Mouse (Mus musculus): Measurements from ENCODE around the gene Tmem144. TPM values are rescaled to one million over a fixed set of nuclear protein-coding genes. Genes with fewer than 3 reads are reported as not detected.

The Tmem144 gene
- total RNA-seq, 4 experiments from 2014 or later = 17.0 to 25.2 (median 21.8) TPM

- DNase-seq (ENCODE audit: low spot score in 2 of 2) = no peak
Observed at GRCm38 (mm10) chr3:79864824-79865223, 12.3 kb upstream of the Tmem144 start.

GRCm38 (mm10) chr3:79858221-79858620 is 5.6 kb upstream of the Tmem144 start:
- DNase-seq (ENCODE audit: low spot score in 2 of 2) = no peak

- DNase-seq (ENCODE audit: low spot score in 2 of 2) = no peak
Observed at GRCm38 (mm10) chr3:79857780-79858179, 5.2 kb upstream of the Tmem144 start.

- DNase-seq (ENCODE audit: low spot score in 2 of 2) = no peak
Observed at GRCm38 (mm10) chr3:79852108-79852507, 465 bp downstream of the Tmem144 start.

- DNase-seq (ENCODE audit: low spot score in 2 of 2) = no peak
Observed at GRCm38 (mm10) chr3:79850656-79851055, 1.9 kb downstream of the Tmem144 start.

GRCm38 (mm10) chr3:79849621-79850020 is 3.0 kb downstream of the Tmem144 start:
- no peak for DNase-seq (ENCODE audit: low spot score in 2 of 2)

- no peak for DNase-seq (ENCODE audit: low spot score in 2 of 2)
Observed at GRCm38 (mm10) chr3:79848841-79849240, 3.7 kb downstream of the Tmem144 start.

GRCm38 (mm10) chr3:79846633-79847032 is 5.9 kb downstream of the Tmem144 start:
- no peak for DNase-seq (ENCODE audit: low spot score in 2 of 2)

- DNase-seq (ENCODE audit: low spot score in 2 of 2) = no peak
Observed at GRCm38 (mm10) chr3:79843999-79844398, 8.6 kb downstream of the Tmem144 start.

GRCm38 (mm10) chr3:79842616-79843016 is 10.0 kb downstream of the Tmem144 start:
- peak; percentile 65 to 66 for DNase-seq (ENCODE audit: low spot score in 2 of 2)

- no peak for DNase-seq (ENCODE audit: low spot score in 2 of 2)
Observed at GRCm38 (mm10) chr3:79842165-79842564, 10.4 kb downstream of the Tmem144 start.

GRCm38 (mm10) chr3:79841475-79841874 is 11.1 kb downstream of the Tmem144 start:
- DNase-seq (ENCODE audit: low spot score in 2 of 2) = no peak

GRCm38 (mm10) chr3:79838751-79839150 is 13.8 kb downstream of the Tmem144 start:
- no peak for DNase-seq (ENCODE audit: low spot score in 2 of 2)

- no peak for DNase-seq (ENCODE audit: low spot score in 2 of 2)
Observed at GRCm38 (mm10) chr3:79829289-79829688, 23.3 kb downstream of the Tmem144 start.

GRCm38 (mm10) chr3:79825067-79825780 is 27.3 kb downstream of the Tmem144 start:
- DNase-seq (ENCODE audit: low spot score in 2 of 2) = no peak

- no peak for DNase-seq (ENCODE audit: low spot score in 2 of 2)
Observed at GRCm38 (mm10) chr3:79823176-79823575, 29.4 kb downstream of the Tmem144 start.

- DNase-seq (ENCODE audit: low spot score in 2 of 2) = peak; percentile 82 to 83
Observed at GRCm38 (mm10) chr3:79821131-79821530, 31.4 kb downstream of the Tmem144 start.

GRCm38 (mm10) chr3:79818202-79818995 is 34.2 kb downstream of the Tmem144 start:
- DNase-seq (ENCODE audit: low spot score in 2 of 2) = peak; percentile 59 to 64

GRCm38 (mm10) chr3:79816229-79816628 is 36.3 kb downstream of the Tmem144 start:
- no peak for DNase-seq (ENCODE audit: low spot score in 2 of 2)

GRCm38 (mm10) chr3:79813814-79814490 is 38.6 kb downstream of the Tmem144 start:
- DNase-seq (ENCODE audit: low spot score in 2 of 2) = peak; percentile 67 to 91

- DNase-seq (ENCODE audit: low spot score in 2 of 2) = no peak
Observed at GRCm38 (mm10) chr3:79812042-79812441, 40.5 kb downstream of the Tmem144 start.

- no peak for DNase-seq (ENCODE audit: low spot score in 2 of 2)
Observed at GRCm38 (mm10) chr3:79811632-79812031, 40.9 kb downstream of the Tmem144 start.

Data from layer of hippocampus, adult 8-10 months (tissue).